Mouse (Mus musculus) C2C12 (cell line): ENCODE results near the gene Vmn2r14.
"Not testable (repeated sequence)": the region's sequence is repeated elsewhere in the genome, so short reads cannot be mapped to it uniquely, and the experiment has no call there.

Experiments
- CEBPB ChIP-seq: IDR thresholded peaks from one replicate; pipeline ENCODE4 v1.6.1; 2011; ENCODE audit warnings: low read depth, mild to moderate bottlenecking, control low read depth, moderate library complexity
- CTCF ChIP-seq: IDR thresholded peaks from one replicate; pipeline ENCODE4 v1.5.1; 2011; ENCODE audit not compliant: control insufficient read depth, insufficient read depth, insufficient read length
- FOSL1 ChIP-seq: IDR thresholded peaks from one replicate; pipeline ENCODE4 v1.8.0; 2011; ENCODE audit warnings: mild to moderate bottlenecking, low read length; ENCODE audit not compliant: poor library complexity, insufficient read depth, severe bottlenecking
- MAX ChIP-seq: IDR thresholded peaks from one replicate; pipeline ENCODE4 v1.6.1; 2011; ENCODE audit warnings: mild to moderate bottlenecking, control low read depth
- MYOD1 ChIP-seq: IDR thresholded peaks from one replicate; pipeline ENCODE4 v1.6.1; 2011; ENCODE audit warnings: low read depth; ENCODE audit not compliant: control insufficient read depth, insufficient read length
- MYOG ChIP-seq: IDR thresholded peaks from one replicate; pipeline ENCODE4 v1.6.1; 2011; ENCODE audit not compliant: control insufficient read depth, insufficient read length; ENCODE audit errors: extremely low read depth
- USF1 ChIP-seq: IDR thresholded peaks from one replicate; pipeline ENCODE4 v1.6.1; 2011; ENCODE audit warnings: low read depth, mild to moderate bottlenecking, control low read depth, moderate library complexity

GRCm38 (mm10) chr5:109166851-109167250 is 57.7 kb downstream of the Vmn2r14 start:
- not testable (repeated sequence) for TF ChIP-seq CTCF, MAX, MYOG, CEBPB, USF1, MYOD1, FOSL1
